Mouse (Mus musculus): ENCODE data around the gene Gpc5.
"Not testable (repeated sequence)": the region's sequence is repeated elsewhere in the genome, so short reads cannot be mapped to it uniquely, and the experiment has no call there.

The Gpc5 gene

DNA sequence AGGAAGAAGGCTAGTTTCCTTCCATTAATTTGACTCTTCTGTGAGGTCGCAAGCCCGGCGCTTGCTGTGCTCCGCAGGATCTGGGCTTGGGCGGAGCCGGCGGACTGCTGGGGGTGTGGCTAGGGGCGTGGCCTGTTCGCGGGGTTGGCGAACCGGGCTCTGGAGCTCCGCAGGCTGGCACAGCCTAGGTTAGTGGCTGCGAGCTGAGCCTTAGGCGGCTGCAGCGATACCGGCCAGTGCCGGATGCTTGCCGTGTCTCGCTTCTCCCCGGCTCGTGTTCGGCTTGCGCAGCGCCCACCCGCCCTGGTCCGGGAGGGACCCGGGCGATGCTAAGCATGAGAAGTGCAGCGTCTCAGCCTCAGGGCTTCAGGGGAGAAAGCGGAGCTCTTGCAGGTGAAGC is at the start of gene Gpc5:
Gene Gpc5, plus strand, starts transcription at position 135 of the 400 bp plus-strand sequence.
- peak; percentile 83 for DNase-seq (ENCODE audit: low spot score)

- DNase-seq (ENCODE audit: low spot score) = no peak
Observed at GRCm38 (mm10) chr14:115042660-115043059, 49.4 kb upstream of the Gpc5 start.

GRCm38 (mm10) chr14:115044016-115044415 is 48.0 kb upstream of the Gpc5 start:
- DNase-seq (ENCODE audit: low spot score) = no peak

DNA sequence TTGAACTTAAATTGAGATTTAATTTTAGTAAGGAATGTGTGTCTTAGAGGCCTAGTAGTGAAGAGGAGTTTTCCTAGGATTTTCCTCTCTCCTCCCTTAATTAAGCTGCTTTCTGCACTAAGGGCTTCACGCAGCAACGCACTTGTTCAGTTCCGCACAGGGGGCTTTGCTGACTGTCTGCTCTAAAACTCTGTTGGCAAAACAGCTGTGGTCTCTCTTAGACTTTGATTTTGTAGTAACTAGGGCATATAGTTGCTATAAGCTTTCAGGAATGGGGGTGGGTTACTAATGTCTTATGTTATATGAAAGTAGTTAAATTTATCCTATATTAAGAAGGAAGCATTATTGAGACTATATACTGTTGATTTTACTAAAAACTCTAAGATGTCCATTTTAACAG is 46.3 kb upstream of the Gpc5 start:
- no peak for DNase-seq (ENCODE audit: low spot score)

- DNase-seq (ENCODE audit: low spot score) = no peak
Observed at GRCm38 (mm10) chr14:115047316-115047715, 44.7 kb upstream of the Gpc5 start.

DNA sequence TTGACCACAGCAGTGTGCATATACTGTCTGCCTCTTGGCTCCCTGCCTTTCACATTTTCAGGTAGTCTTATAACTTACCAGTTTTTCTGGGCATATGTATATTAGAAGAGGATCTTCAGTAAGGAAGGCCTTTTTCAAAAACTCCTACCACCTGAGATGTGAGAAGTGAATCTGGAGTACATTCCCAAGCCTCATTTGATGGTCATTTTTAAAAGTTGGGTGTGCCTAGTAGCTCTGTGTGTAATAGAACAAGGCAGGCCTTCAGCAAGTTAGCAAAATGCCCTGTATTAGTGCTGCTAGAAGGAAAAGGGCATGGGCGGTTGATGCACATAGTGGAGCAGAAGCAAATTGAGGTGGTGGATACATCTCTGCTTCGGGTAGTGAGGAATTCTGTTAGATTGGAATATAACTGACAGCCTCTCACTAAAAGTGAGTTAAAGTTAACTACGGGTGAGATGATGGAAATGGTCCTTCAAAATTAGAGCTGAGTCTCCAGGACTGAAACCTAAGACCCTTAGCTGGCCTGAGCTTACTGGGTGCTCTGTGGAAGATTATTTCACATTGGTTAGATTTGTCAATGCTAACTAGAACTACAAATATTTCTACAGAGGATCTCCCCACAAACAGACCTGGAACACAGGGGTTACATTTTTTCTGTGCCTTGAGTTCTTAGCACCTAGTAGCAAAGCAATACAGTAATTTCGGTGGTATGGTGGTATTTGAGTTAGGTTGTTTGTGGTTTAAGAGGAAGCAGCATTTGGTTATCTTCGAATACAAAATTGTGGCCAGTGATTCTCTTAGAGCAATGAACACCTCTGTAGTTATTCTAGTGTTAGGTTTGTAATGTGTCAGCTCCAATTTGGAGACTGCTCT is 43.8 kb upstream of the Gpc5 start:
- no peak for DNase-seq (ENCODE audit: low spot score)

GRCm38 (mm10) chr14:115048863-115049566 is 43.0 kb upstream of the Gpc5 start:
- no peak for DNase-seq (ENCODE audit: low spot score)

- DNase-seq (ENCODE audit: low spot score) = no peak
Observed at GRCm38 (mm10) chr14:115049831-115050230, 42.2 kb upstream of the Gpc5 start.

DNA sequence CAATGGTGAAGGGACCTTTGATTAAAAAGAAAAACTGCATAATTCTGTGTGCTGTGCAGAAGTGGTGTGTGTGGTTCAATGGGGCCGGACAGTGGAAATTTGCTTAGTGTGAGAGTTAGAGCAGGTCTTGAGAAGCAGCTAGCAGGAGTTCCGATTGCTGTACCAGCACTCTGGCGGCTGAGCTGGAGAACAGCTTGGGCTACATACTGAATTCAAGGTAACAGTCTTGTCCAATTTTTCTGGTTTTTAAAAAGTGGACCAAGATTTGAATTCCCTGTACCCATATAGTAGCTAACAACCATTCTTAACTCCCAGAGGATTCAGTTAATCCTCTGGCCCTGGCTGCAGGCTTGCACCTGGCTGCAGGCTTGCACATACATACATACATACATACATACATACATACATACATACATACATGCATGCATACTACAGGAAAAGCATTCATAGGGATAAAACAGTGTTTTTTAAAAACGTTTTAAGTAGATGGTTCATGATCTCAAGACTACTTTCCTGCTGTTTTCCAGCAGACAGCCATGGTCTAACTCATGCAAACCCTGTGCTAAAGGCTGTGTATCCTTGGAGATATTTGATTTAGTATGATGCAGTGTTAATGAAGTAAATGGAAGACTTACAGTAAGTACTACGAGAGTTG is 40.8 kb upstream of the Gpc5 start:
- DNase-seq (ENCODE audit: low spot score) = no peak

DNA sequence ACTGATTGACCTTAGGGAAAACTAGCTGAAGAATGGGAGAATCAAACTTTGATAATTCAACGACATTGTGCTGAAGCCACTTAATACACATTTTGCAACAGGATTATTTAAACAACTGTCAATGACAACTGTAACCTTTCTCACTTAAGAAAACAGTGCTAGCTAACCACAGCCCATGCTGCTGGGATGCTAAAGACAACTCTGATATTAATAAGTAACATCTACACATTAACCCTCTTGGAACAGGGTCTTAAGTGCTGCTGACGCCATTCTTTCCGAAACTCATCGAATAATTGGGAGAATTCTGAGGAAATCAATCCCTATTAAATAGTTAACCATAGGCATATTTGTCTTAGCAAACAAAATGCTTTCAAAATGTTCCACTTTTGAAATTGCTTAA is 39.6 kb upstream of the Gpc5 start:
- no peak for DNase-seq (ENCODE audit: low spot score)

- no peak for DNase-seq (ENCODE audit: low spot score)
Observed at GRCm38 (mm10) chr14:115054252-115054651, 37.8 kb upstream of the Gpc5 start.

- DNase-seq (ENCODE audit: low spot score) = no peak
Observed at GRCm38 (mm10) chr14:115057524-115057923, 34.5 kb upstream of the Gpc5 start.

- DNase-seq (ENCODE audit: low spot score) = not testable (repeated sequence)
Observed at GRCm38 (mm10) chr14:115066164-115066563, 25.9 kb upstream of the Gpc5 start.

DNA sequence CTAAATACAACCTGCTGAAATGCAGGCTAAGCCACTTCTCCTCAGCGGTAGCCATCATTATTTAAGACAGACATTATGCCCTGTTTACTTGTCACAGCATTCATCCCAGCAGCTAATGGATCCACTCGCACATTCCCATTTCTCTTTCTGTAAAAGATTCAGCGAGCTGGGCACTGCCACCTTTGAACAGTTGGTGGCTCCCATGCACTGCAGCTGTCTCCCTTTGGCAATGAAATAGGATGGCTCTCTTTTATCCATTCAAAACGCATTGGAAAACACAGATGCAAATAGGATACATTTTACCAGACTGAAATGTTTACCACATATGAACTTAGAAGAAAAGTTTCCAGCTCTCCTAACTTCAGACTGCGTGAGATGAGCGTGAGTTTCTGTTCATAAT is 21.5 kb upstream of the Gpc5 start:
- DNase-seq (ENCODE audit: low spot score) = no peak

DNA sequence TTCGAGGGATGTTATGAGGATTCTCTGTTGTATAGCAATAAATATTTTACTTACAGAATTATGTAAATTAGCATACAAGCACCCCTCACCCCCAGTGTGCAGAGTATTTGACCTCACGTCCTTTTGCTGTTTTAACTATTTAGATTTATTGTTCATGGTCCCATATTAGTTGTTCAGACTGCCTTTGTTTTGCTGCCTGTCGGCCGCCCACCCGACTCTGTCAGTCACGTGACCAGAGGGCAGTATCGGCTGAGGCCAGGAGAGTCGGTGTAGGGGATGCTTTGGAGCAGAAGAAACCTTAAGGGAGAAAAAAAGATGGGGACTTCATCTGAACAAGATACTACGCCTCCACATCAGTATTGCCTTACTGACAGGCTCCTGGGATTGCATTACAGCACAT is 14.7 kb upstream of the Gpc5 start:
- no peak for DNase-seq (ENCODE audit: low spot score)

GRCm38 (mm10) chr14:115078064-115078463 is 14.0 kb upstream of the Gpc5 start:
- DNase-seq (ENCODE audit: low spot score) = no peak

GRCm38 (mm10) chr14:115081728-115082502 is 10.1 kb upstream of the Gpc5 start:
- DNase-seq (ENCODE audit: low spot score) = no peak

DNA sequence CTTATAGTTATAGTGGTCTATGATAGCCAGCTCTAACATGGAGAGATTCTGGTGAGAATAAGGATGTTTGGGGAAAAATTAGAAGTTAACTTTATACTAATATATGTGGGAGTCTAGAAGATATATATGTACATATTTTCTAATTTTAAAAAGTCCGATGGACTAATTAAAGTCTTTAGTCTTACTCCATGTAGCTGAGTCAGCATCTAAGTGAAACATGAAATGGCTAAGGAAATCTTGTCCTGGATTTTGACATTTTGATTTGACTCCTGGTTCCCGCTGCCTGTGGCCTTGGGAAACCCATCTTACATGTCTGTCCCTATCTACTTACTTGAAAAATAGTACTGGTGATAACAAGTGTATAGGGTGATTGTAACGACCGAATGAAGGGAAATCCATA is 1.5 kb upstream of the Gpc5 start:
- DNase-seq (ENCODE audit: low spot score) = no peak

DNA sequence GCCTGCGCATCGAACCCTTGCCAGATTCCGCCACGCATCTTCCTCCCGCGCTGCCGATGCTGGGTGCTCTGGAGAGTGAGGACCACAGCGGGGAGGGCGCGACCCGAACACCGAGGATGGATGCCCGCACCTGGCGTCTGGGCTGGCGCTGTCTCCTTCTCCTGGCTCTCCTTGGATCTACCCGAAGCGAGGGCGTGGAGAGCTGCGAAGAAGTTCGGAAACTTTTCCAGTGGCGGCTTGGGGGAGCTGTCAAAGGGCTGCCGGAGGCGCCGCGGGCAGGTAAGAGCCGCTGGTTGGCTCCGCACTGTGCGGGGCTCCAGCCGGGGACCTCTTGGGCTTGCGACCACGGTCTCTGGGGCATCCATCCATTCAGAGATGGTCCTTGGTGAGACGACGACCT is 495 bp downstream of the Gpc5 start:
- DNase-seq (ENCODE audit: low spot score) = no peak

- no peak for DNase-seq (ENCODE audit: low spot score)
Observed at GRCm38 (mm10) chr14:115092952-115093351, 937 bp downstream of the Gpc5 start.

GRCm38 (mm10) chr14:115100617-115101299 is 8.7 kb downstream of the Gpc5 start:
- DNase-seq (ENCODE audit: low spot score) = no peak

DNA sequence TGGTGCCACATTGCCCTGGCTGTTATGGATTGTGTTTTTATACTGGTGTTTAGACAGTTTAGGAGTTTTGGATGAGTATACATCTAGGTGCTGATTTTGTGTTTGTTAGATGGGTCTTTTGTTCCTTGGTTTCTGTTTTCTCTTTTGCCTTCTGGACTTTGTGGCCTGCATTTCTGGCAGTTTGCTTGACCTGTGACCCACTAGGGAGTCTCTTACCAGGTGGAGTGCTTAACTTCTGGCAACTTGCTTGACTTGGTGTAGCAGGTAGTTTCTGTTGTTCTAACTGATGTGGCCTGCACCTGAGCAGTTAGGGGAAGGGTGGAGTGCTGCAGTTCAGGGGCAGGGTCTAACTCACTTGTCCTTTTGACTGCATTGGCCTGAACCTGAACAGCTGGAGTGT is 14.3 kb downstream of the Gpc5 start:
- DNase-seq (ENCODE audit: low spot score) = no peak

All from urinary bladder, postnatal 25 days (tissue).